Mouse (Mus musculus) left cerebral cortex, adult 11 months (tissue): ENCODE data around the gene 1810030O07Rik.
A peak's percentile ranks its signal among the peaks of the same experiment; 100 is the strongest.
"Not testable (repeated sequence)": the region's sequence is repeated elsewhere in the genome, so short reads cannot be mapped to it uniquely, and the experiment has no call there.

Experiments
- DNase-seq: peaks from one replicate; pipeline ENCODE4 v3.0.0; 2022; ENCODE audit warnings: low spot score

The 1810030O07Rik gene

DNA sequence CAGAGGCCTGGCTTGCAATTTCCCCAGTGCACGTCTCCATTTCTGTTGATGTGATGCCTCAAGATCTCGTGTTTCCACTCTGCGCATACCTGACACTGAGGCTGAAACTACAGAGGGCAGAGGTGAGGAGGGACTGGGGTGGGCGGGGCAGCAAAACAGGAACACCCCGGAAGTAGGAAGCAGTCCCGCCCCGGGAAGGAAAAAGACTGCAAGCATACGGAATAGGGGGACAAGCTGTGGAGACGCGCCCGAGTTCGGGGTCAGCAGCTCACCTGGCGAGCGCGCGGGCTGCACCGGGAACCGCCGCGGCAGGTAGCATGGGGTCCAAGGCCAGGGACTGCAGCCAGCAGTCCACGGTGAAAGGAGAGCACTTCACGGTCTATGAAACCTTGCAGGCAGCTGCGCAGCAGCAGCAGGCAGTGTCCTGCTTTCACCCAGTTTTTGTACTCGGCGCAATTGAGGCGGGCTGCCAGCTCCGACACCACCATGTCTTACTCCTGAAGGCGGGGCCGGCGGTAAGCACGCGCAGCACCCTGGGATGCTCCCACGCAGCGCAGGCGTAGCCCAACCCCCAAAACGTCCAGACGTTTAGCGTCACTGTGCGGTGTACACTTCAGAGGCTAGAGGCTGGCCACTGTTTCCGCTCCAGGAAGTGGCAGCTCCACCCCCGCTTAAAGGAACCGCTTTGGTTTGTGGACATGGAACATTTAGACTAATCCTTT is at the start of gene 1810030O07Rik:
Gene 1810030O07Rik (minus strand): TSS at position 615 of the 722 bp plus-strand sequence.
- DNase-seq: peak; percentile 84

DNA sequence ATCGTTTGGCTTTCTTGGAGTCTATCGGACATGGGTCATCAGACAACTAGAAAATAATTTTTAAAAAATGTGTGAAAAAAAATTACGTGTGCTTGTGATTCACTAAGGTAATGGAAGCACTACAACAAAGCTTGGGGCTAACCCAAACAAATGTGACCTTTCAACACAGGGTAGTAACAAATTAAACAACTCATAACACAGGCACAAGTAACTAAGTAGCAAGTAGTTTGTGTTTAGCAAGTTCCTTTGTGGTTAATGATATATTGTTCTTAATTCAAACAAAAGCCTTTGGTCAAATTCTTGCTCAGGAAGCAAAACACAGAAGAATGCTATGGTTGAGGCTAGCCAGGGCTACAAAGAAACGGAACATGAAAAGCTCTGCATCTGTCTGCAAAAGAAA is 42.6 kb upstream of the 1810030O07Rik start:
- DNase-seq: no peak

DNA sequence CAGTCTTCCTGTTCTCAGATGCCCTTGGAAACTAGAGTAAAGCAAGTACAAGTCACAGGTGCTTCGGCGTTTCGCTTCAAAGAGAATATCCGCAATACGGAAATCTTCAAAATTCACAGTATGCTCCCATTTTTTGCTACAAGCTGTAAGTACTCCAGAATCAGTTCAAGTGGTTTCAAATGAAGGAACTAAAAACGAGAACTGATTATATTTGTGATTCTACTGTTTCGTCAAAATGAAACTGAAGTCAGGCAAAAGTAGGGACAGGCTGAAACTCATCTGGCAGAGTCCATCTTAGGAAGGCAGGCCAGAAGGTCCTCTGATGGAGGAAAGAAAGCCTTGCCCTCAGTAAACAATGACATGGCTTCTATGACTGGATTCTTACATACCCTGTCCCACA is 40.3 kb upstream of the 1810030O07Rik start:
- DNase-seq: no peak

DNA sequence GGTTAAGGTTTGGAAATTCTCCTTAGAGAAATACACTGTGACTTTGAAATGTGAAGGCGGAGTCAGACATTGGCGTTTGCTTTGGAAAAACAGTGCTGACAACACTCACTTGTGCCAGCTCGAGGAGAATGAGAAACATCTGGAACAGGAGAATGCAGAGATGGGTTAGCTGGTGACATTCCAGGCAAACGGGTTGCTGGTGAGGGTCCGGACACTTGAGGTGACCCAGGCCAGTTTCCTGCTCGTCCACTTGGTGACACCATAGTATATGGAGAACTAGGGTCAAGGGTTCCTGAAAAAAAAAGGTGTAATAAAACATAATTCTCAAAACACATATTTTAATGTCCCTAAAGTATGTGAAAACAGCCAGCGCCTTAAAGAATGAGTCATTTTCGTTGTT is 13.4 kb upstream of the 1810030O07Rik start:
- DNase-seq: no peak

DNA sequence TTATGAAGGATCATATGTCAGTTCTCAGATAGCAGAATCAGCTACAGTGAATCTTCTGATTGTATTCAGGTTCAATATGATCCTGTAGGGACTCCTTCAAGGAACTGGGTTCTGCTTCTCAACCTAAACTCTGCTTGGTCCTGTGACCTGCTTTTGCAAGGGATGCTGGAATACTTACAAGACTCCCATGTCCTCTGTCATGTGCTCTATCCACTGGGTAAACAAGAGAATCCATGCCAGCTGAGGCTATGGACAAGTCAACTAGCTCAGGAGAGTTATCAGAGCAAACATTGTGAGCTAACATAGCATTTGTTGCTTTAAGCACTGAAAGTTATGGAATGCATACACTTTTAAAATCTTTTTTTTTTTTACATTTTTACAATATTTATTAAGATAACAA is 12.6 kb upstream of the 1810030O07Rik start:
- no peak for DNase-seq

DNA sequence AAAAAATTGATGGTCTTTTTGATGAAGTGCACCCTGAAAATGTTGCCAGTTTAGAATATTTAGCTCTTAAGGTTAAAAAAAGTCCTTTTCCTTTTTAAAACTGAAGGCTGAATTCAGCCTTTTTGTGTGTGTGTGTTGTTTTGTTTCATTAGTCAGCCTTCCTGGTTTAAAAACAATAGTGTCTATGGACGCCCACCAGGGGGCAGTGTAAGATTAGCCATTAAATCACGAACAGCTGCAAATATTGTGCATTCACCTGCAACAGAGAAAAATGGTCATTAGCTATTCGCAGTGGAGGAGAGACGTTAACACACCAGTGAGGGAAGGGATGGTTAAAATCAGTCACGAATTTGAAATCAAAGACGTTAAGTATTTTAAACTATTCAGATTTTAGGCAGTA is 3.9 kb upstream of the 1810030O07Rik start:
- no peak for DNase-seq

DNA sequence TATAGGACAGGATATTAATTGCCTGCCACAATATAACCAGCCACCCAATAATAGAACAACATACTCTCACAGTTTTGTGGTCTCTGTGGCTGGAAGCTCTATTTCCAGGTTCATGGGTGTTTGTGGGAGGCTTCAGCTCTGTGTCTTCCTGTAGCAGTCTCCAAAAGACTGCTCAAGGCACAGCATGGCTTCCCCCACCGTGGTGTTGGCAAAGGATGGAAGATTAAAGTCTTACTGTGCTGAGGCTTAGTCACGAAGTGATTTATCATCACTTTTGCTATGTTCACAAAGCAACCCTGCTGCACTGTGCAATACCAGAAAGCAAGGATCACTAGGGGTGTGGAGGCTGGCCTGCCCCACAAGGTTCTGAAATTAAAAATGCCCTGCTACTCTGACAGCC is 19.6 kb downstream of the 1810030O07Rik start:
- DNase-seq: no peak

DNA sequence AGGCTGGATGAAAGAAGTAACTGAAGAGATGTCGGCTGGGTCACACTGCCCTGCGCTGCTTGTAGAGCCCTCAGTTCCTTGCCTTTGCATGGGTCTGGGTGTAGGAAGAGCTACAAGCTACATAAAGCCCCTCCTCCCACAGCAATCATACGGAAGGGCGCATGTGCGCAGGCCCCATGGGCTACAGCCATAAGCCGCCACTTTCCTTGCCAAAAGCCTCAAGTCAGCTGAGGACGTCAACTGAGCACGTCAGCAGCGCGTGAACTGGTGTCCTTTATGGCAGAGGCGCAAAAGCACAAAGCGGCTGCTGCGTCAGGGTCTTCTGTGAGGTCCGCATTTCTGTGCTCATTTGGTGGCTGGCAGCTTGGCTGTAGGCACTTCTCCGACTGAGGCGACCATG is 21.6 kb downstream of the 1810030O07Rik start:
- no peak for DNase-seq

DNA sequence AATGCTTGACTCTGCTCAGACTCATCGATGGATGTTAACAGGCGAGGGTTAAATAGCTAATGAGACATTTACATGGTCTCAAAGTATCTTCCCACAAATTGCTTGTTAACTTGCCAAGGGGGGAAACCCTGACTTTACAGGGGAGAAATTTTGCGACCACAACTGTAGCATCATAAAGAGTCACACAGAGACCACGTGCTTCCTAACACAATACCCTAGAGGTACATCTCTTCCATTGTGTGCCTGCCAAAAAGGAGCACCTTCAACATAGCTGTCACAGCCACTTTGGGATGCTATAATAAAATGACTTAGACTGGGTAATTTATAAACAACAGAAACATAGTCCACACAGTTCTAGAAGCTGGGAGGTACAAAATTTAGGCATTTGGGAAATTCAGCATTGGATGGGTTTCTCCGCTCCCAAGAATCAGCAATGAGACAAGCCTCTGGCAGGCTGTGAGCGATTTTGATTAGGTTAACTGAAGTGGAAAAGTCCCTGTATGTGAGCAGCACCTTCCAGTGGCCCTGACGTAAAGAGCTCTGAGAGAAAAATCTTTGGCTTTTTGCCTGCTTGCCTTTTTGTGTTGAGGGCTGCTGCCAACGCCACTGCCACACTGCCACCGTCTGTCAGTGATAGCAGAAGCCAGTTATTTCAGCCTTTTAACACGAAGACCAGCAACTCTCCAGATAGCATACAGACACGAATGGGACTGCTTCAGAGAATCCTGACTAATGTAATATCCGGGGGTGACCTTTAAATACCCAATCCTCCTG is 27.8 kb downstream of the 1810030O07Rik start:
- no peak for DNase-seq

DNA sequence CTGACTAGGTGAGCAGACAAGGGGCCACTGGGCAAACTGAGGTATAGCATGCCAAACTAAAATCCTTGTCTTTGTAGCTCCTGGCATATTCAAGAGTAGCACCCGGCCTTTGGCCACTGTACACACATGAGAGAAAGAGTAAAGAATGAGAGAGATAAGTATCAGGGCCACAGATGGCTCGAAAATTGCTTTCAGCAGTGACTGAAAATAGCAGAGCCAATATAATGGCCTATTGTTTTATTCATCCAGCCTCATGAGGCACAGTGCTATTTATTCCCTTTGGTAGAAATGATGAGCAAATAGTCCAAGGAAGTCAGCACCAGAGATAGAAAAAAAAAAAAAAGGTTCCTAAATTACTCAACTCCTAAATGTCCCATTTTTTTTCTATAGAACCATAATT is 28.5 kb downstream of the 1810030O07Rik start:
- DNase-seq: no peak

DNA sequence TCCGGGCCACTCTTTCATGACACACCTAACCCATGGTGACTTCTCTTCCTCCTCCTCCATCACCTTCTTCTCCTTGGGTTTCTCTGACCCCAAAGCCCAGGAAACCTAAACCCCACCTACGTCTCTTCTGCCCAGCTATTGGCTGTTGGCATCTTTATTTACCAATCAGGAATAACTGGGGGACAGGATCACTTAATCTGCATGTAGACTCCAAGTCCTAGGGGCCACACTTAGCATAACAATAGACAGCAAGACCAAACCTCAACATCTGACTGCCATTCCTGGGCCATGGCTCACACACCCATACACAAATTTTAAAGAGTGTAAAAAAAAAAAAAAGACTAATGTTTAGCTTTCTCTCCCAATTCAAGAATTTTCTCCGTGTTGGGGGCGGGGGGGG is 48.3 kb downstream of the 1810030O07Rik start:
- no peak for DNase-seq

DNA sequence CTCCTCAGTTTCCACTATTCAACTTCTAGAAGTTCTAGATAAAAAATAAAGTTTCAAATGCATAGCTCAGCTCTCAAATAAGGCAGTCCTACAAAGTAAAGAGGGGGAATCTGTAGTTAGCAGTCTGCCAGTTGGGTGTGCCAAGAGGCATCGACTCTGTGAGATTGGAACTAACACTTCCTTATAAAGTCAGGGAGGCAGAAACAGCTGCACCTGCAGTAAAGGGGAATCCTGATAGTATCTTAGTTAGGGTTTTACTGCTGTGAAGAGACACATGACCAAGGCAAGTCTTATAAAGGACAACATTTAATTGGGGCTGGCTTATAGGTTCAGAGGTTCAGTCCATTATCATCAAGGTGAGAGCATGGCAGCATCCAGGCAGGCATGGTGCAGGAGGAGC is 61.1 kb downstream of the 1810030O07Rik start:
- not testable (repeated sequence) for DNase-seq

DNA sequence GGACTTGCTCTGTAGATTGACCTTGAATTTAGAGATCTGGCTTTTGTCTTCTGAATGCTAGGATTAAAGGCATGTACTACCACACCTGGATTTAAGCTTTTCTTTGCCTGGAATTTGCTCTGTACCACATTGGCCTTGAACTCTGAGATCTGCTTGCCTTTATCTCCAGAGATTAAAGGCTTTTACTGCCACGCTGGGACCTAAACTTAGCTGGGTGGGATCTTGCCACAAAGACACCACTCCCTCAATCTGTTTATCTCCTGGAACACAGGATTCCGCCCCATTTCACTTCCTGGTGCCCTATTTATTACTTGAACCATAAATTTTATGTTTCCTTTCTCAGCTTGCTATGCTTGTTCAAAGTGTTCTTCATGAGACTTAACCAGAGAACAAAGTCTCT is 62.3 kb downstream of the 1810030O07Rik start:
- DNase-seq: no peak

DNA sequence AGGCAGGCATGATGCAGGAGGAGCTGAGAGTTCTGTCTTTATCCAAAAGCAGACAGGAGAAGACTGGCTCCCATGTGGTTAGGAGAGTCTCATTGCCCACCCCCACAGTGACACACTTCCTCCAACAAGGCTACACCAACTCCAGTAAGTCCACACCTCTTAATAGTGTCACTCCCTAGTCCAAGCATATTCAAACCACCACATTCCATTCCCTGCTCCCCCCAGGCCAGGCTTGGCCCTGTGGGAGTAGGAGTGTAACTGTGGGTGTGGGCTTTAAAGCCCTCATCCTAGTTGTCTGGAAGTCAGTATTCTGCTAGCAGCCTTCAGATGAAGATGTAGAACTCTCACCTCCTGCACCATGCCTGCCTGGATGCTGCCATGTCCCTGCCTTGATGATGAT is 62.9 kb downstream of the 1810030O07Rik start:
- DNase-seq: not testable (repeated sequence)
